In genomic region chr11:64978720-64979488, GRCm38 (mm10) we compare ENCODE assay signal across 8 mouse cellular contexts. TPM values are rescaled to one million over a fixed set of nuclear protein-coding genes. Genes with fewer than 3 reads are reported as not detected.
DNase-seq lines count a peak whose midpoint lies in the region; ATAC-seq lines count a peak whose summit lies in the region.

TSS of gene Elac2 (plus strand) at chr11:64979038.

- H3K9ac ChIP-seq in intestine, embryonic 14.5 days (ENCODE audit: low read length): peak within 1 kb of the TSS; percentile 80

- no peaks in the 10 kb centered on the region for H3K9me3 ChIP-seq in intestine, embryonic 14.5 days (ENCODE audit: control insufficient read depth, low read length)

- peak within 1 kb of the TSS; percentile 84 for H3K4me2 ChIP-seq in intestine, embryonic 14.5 days (ENCODE audit: low read length)

- under 1% methylated on average over 65 of the region's 65 CpGs for WGBS in intestine, embryonic 14.5 days

- H3K36me3 ChIP-seq in intestine, embryonic 14.5 days (ENCODE audit: control insufficient read depth, insufficient read depth, low read length): peaks cover 20% of the 10 kb centered on the region

- H3K27ac ChIP-seq in intestine, embryonic 14.5 days (ENCODE audit: low read depth): no peak within 1 kb of the TSS; the same call in 1 of the 2 replicates

- ATAC-seq in intestine, embryonic 14.5 days (replicated peaks; ENCODE audit: low FRiP score, low TSS enrichment, low read depth): peak; percentile 100

- peak within 1 kb of the TSS; percentile 87 for H3K4me3 ChIP-seq in intestine, embryonic 14.5 days (ENCODE audit: low read depth, low read length)

- no peaks in the 10 kb centered on the region for H3K27me3 ChIP-seq in intestine, embryonic 14.5 days (replicated peaks; ENCODE audit: control insufficient read depth, insufficient read depth, low read length)

- peaks cover 14% of the 10 kb centered on the region for H3K4me1 ChIP-seq in intestine, embryonic 14.5 days (replicated peaks; ENCODE audit: control insufficient read depth, insufficient read depth, low read length)

- DNase-seq in adrenal gland, adult 18-20 months (ENCODE audit: low spot score in 2 of 2): peak; percentile 93 to 94
- DNase-seq in embryo, embryonic 11 days: peak; percentile 99
- peak; percentile 96 for DNase-seq in gastrocnemius, postnatal 25 days
- DNase-seq in intestine, embryonic 14.5 days (ENCODE audit: low spot score): peak; percentile 96
- peak; percentile 98 to 99 for DNase-seq in left cerebral cortex, postnatal 14 days (ENCODE audit: low spot score in 2 of 2)
- DNase-seq in mesoderm, embryonic 11.5 days (ENCODE audit: low read depth, low spot score): peak; percentile 99
- peak; percentile 98 for DNase-seq in right cerebral cortex, postnatal 36 days (ENCODE audit: low spot score in 2 of 2)
- peak; percentile 98 for DNase-seq in yolk sac, embryonic 10.5 days (ENCODE audit: low spot score)

- intact Hi-C loops in left cerebral cortex, postnatal 14 days (cut with DNase I): no loop called here

RNA-seq across cellular contexts. Expression of gene Elac2, which starts in this region (rescaled TPM):
- total RNA-seq in adrenal gland, adult 18-20 months (2021): 10 to 100 TPM; 43.4 to 45.5 TPM
- total RNA-seq in gastrocnemius, postnatal 25 days (2021): 10 to 100 TPM; 18.3 to 18.6 TPM
- polyA plus RNA-seq in intestine, embryonic 14.5 days (2014; fragmentation: Nextera tagmentation; extraction: Ambion mirVana): 31.5 and 32.9 TPM in 2 replicates
- total RNA-seq in left cerebral cortex, postnatal 14 days (2021): 10 to 100 TPM; 27.0 to 27.7 TPM
